Mouse (Mus musculus) midbrain, embryonic 14.5 days (tissue): ENCODE measurements around the gene Sap25. TPM values are rescaled to one million over a fixed set of nuclear protein-coding genes. Genes with fewer than 3 reads are reported as not detected.

Experiments
- ATAC-seq: fragments of 200-750 bp; cut with Nextera tagmentation; 2 replicates; pipeline ENCODE4 v1.8.0; 2017; ENCODE audit warnings: moderate number of reproducible peaks, moderate library complexity; ENCODE audit not compliant: low FRiP score, low TSS enrichment
- DNase-seq: peaks from one replicate; pipeline ENCODE4 v3.0.0-alpha.2; 2015
- H3K27ac ChIP-seq: fragments of 300-500 bp; sonication (generic); replicated peaks from 2 replicates; pipeline ENCODE4 v1.5.1; 2014; ENCODE audit warnings: mild to moderate bottlenecking, low read depth, low read length, moderate library complexity
- H3K27me3 ChIP-seq: fragments of 300-500 bp; sonication (generic); 2 replicates; pipeline ENCODE4 v1.6.1; 2014; ENCODE audit warnings: low read length, control low read depth, mixed read lengths; ENCODE audit not compliant: control insufficient read depth, insufficient read depth
- H3K36me3 ChIP-seq: fragments of 300-500 bp; sonication (generic); 2 replicates; pipeline ENCODE4 v1.6.1; 2014; ENCODE audit warnings: low read length, control low read depth; ENCODE audit not compliant: control insufficient read depth, insufficient read depth
- H3K4me1 ChIP-seq: fragments of 300-500 bp; sonication (generic); 2 replicates; pipeline ENCODE4 v1.6.1; 2014; ENCODE audit warnings: mild to moderate bottlenecking, antibody characterized with exemption, low read length, control low read depth; ENCODE audit not compliant: control insufficient read depth, insufficient read depth
- H3K4me2 ChIP-seq: fragments of 300-500 bp; sonication (generic); 2 replicates; pipeline ENCODE4 v1.6.1; 2014; ENCODE audit warnings: mild to moderate bottlenecking, low read length, moderate library complexity
- H3K4me3 ChIP-seq: fragments of 300-500 bp; sonication (generic); replicated peaks from 2 replicates; pipeline ENCODE4 v1.5.1; 2014; ENCODE audit warnings: low read depth, low read length
- H3K9ac ChIP-seq: fragments of 300-500 bp; sonication (generic); replicated peaks from 2 replicates; pipeline ENCODE4 v1.6.1; 2014; ENCODE audit warnings: mild to moderate bottlenecking, low read length, moderate library complexity
- H3K9me3 ChIP-seq: fragments of 300-500 bp; sonication (generic); 2 replicates; pipeline ENCODE4 v1.6.1; 2016; ENCODE audit warnings: low read length, control low read depth, mixed read lengths; ENCODE audit not compliant: control insufficient read depth
- WGBS: fragments of 180-500 bp; shearing (Covaris S2); extraction: QIAGEN DNeasy Blood & Tissue Kit; methylation state at CpG from one replicate; pipeline ENCODE4 v1.1.7; 2014; 5-methylcytosine and 5-hydroxymethylcytosine counted together
- polyA plus RNA-seq: library from polyadenylated mRNA; unstranded; fragments of >200 nt; fragmentation: Nextera tagmentation; extraction: Ambion mirVana; gene quantifications from 2 replicates; pipeline ENCODE4 v1.2.1, GENCODE M21; 2014

Gene Sap25
- polyA plus RNA-seq, 1 experiment from 2014 or later: 4.1 TPM

DNA sequence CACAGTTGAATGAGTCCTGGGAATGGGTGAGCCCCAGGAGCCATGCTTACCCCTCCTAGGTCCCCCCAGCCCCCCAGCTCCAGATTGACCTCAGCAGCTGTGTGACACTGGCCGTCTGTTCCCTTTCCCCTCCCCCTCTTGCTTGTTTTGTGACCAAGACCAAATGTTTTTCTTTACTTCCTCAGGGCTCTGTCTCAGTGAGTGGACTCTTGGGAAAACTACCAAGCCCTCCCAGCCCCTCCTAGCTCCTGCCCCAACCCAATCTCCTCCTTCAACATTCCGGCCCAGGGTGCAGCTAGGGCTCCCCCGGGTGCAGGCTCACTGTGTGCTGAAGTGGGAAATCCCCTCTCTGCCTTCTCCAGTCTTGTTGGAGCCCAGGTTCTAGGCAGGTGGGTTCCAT is 10.5 kb upstream of the Sap25 start:
- WGBS: 45% methylated on average over 3 of the region's 3 CpGs
- no peak overlapping the region; the same call in 1 of the 2 replicates for H3K9ac ChIP-seq

GRCm38 (mm10) chr5:137631171-137631570 is 10.0 kb upstream of the Sap25 start:
- Histone ChIP-seq H3K4me1 (peaks cover 25% of the 10 kb centered on the region), H3K27me3 (no peaks in the 10 kb centered on the region), H3K4me2 (peak overlapping the region; percentile 92), H3K9ac (no peak overlapping the region; the same call in 1 of the 2 replicates), H3K36me3 (peaks cover 27% of the 10 kb centered on the region), H3K9me3 (no peaks in the 10 kb centered on the region), H3K27ac (no peak overlapping the region; the same call in 1 of the 2 replicates), H3K4me3 (no peak overlapping the region)
- DNase-seq (no peak), ATAC-seq (no peak)
- WGBS: 81% methylated on average over 9 of the region's 9 CpGs

More for the DNA sequence above, 10.5 kb upstream of the Sap25 start:
- H3K4me2 ChIP-seq: peak overlapping the region; percentile 92
- H3K4me3 ChIP-seq: no peak overlapping the region
- H3K27ac ChIP-seq: no peak overlapping the region
- DNase-seq (no peak), ATAC-seq (no peak)
- H3K27me3 ChIP-seq: no peaks in the 10 kb centered on the region
- H3K36me3 ChIP-seq: peaks cover 22% of the 10 kb centered on the region
- peaks cover 25% of the 10 kb centered on the region for H3K4me1 ChIP-seq
- H3K9me3 ChIP-seq: no peaks in the 10 kb centered on the region

DNA sequence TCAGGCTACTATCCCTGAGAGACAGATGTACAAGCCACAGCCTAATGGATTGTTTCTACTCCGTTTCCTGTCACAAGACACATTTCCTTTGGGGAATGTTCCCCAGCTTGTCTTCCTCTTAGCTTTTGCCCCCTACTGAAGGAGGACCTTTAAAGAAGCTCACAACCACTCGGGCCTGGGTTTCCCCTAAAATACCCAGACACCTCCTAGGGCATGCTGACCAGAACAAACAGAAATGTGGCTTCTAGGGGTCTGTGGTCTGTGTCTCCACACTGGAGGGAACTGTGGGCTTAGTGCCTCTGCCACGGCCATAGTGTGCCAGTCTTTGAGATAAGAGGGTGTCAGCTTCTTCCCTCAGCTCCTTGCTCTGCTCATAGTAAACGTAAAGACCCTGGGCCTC is 9.5 kb upstream of the Sap25 start:
- Histone ChIP-seq H3K36me3 (peaks cover 32% of the 10 kb centered on the region), H3K4me3 (no peak overlapping the region), H3K27ac (no peak overlapping the region; the same call in 1 of the 2 replicates), H3K4me1 (peaks cover 25% of the 10 kb centered on the region), H3K27me3 (no peaks in the 10 kb centered on the region), H3K9ac (0 out of 2 replicates have a peak overlapping the region, but pooled peaks have one; percentile 12), H3K9me3 (no peaks in the 10 kb centered on the region), H3K4me2 (peak overlapping the region; percentile 92)
- ATAC-seq: no peak
- 73% methylated on average over 4 of the region's 4 CpGs for WGBS
- no peak for DNase-seq

DNA sequence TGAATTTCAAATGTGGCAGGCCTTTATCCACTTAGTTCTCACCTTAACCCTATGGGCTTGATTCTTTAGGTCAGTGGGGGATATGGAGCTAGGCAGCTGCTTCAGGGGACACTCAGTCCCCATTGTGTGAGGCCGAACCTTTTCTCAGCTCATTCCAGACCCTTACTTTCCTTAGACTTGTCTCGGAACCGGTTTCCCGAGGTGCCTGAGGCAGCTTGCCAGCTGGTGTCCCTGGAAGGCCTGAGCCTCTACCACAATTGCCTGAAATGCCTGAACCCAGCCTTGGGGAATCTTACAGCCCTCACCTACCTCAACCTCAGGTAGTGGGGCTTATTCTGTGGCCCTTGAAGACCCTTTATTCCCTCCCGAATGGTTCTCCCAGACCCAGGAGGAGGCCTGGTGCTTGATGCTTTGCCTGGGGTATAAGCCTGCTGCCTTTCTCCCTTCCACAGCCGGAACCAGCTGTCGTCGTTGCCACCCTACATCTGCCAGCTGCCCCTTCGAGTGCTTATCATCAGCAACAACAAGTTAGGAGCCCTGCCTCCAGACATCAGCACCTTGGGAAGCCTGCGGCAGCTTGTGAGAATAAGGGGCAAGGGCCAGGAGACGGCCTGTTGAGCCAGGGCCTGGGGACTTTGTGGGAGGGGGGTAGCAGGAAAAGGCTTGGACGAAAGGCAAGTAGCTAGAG is 7.6 kb upstream of the Sap25 start:
- DNase-seq: no peak
- peaks cover 51% of the 10 kb centered on the region for H3K36me3 ChIP-seq

GRCm38 (mm10) chr5:137639472-137639871 is 1.7 kb upstream of the Sap25 start:
- ATAC-seq: no peak
- H3K4me1 ChIP-seq: no peaks in the 10 kb centered on the region
- H3K9me3 ChIP-seq: no peaks in the 10 kb centered on the region
- no peak overlapping the region for H3K27ac ChIP-seq
- whole genome bisulfite sequencing: 90% methylated on average over 7 of the region's 7 CpGs
- no peak for DNase-seq
- no peak overlapping the region for H3K4me2 ChIP-seq
- peaks cover 76% of the 10 kb centered on the region for H3K36me3 ChIP-seq
- H3K9ac ChIP-seq: no peak overlapping the region
- H3K27me3 ChIP-seq: peaks cover 11% of the 10 kb centered on the region
- H3K4me3 ChIP-seq: no peak overlapping the region

More for the DNA sequence above, 7.6 kb upstream of the Sap25 start:
- H3K27me3 ChIP-seq: no peaks in the 10 kb centered on the region
- no peak for ATAC-seq
- H3K27ac ChIP-seq: no peak overlapping the region
- 82% methylated on average over 12 of the region's 12 CpGs for WGBS
- no peak overlapping the region for H3K4me3 ChIP-seq
- H3K9ac ChIP-seq: 0 out of 2 replicates have a peak overlapping the region, but pooled peaks have one; percentile 9
- H3K4me1 ChIP-seq: peaks cover 19% of the 10 kb centered on the region
- H3K9me3 ChIP-seq: no peaks in the 10 kb centered on the region
- H3K4me2 ChIP-seq: no peak overlapping the region

DNA sequence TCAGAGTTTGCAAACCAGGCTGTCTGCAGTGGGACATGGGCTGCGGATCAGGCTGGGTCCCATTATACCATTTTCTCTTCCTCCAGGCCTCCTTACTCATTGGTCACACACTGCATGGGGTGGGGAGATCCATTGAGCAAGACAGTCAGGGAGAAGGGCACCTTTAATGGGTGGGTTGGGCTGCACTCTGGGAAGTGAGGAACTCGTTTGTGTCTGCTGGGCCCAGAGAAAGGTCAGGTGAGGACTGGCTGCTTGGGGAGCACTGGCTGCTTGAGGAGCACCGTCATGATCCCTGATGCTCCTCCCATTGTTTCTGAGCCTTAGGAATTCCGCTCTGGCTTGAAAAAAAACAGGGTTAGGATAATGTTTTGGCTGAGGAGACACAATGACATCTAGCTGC is 1.8 kb downstream of the Sap25 start:
- no peaks in the 10 kb centered on the region for H3K9me3 ChIP-seq
- 51% methylated on average over 4 of the region's 4 CpGs for WGBS
- H3K27ac ChIP-seq: no peak overlapping the region
- H3K4me3 ChIP-seq: no peak overlapping the region
- peaks cover 47% of the 10 kb centered on the region for H3K36me3 ChIP-seq
- no peak overlapping the region for H3K4me2 ChIP-seq
- H3K4me1 ChIP-seq: no peaks in the 10 kb centered on the region; the same call in 1 of the 2 replicates
- H3K9ac ChIP-seq: no peak overlapping the region
- peaks cover 29% of the 10 kb centered on the region for H3K27me3 ChIP-seq
- ATAC-seq (no peak), DNase-seq (no peak)

DNA sequence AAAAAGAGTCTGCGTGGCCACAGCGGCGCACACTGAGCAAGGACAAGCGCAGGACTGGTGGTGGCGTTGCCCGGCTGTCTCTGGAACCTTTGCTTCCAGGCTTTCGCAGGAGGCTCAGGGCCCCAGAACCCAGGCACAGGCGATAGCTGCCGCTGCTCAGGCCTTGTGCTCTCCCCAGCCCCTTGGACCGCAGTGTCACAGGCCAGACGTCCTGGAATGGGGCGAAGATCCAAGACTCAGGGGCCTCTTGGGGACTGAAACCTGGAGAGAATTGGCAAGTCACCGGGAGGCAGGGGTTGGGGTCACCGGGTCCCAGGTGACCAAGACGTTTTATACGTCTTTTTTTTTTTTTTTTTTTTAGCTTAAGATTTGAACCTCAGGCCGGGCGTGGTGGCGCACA is 3.4 kb downstream of the Sap25 start:
- Histone ChIP-seq H3K27ac (no peak overlapping the region), H3K4me2 (no peak overlapping the region), H3K4me1 (peaks cover 3% of the 10 kb centered on the region), H3K4me3 (no peak overlapping the region), H3K36me3 (peaks cover 33% of the 10 kb centered on the region), H3K9ac (no peak overlapping the region; the same call in 1 of the 2 replicates), H3K27me3 (peaks cover 29% of the 10 kb centered on the region), H3K9me3 (no peaks in the 10 kb centered on the region)
- WGBS: 32% methylated on average over 19 of the region's 19 CpGs
- ATAC-seq (no peak), DNase-seq (no peak)

GRCm38 (mm10) chr5:137645091-137645651 is 4.0 kb downstream of the Sap25 start:
- WGBS: 2% methylated on average over 44 of the region's 44 CpGs
- Histone ChIP-seq H3K4me3 (peak overlapping the region; percentile 19), H3K36me3 (peaks cover 26% of the 10 kb centered on the region), H3K27me3 (peaks cover 29% of the 10 kb centered on the region), H3K9me3 (no peaks in the 10 kb centered on the region), H3K27ac (no peak overlapping the region), H3K4me1 (peaks cover 10% of the 10 kb centered on the region), H3K9ac (no peak overlapping the region), H3K4me2 (peak overlapping the region; percentile 38)
- DNase-seq (peak; percentile 56), ATAC-seq (no peak)

DNA sequence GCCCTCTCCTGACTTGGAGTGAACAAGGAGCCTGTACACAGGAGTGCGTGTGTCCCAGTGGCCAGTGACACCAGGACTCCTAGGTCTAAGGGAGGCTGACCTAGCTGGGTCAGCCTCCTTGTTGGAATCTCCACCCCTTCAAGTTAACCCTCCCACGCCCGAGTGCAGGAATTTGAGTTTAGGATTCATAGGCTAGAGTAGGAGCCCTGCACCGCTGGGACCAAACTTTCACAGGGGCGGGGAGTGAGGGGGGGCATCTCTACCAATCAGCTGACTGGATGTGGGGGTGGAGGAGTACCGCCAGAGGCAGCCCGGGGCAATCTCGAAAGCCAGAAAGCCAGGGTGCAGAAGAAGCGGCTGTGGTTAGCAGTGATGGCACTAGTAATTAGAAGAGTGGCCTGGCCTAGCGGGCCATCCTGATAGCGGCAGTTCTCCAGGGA is 4.5 kb downstream of the Sap25 start, which contains the start of gene Irs3:
TSS of gene Irs3 (minus strand) at position 63 of the 440 bp plus-strand sequence.
- no peak for DNase-seq
- Histone ChIP-seq H3K4me1 (peaks cover 14% of the 10 kb centered on the region), H3K9ac (no peak within 1 kb of the TSS), H3K9me3 (no peaks in the 10 kb centered on the region), H3K27ac (no peak within 1 kb of the TSS), H3K4me3 (peak within 1 kb of the TSS; percentile 19), H3K27me3 (peaks cover 29% of the 10 kb centered on the region), H3K36me3 (peaks cover 21% of the 10 kb centered on the region), H3K4me2 (peak within 1 kb of the TSS; percentile 38)
- no peak for ATAC-seq
- 18% methylated on average over 11 of the region's 11 CpGs for WGBS
